Mouse (Mus musculus): ENCODE measurements around the gene Elk3.

The Elk3 gene

GRCm38 (mm10) chr10:93293621-93294020, 17.3 kb downstream of the Elk3 start:
- in situ Hi-C loops (cut with MboI) = no loop called here

GRCm38 (mm10) chr10:93291843-93292242, 19.1 kb downstream of the Elk3 start:
- in situ Hi-C loops (cut with MboI) = no loop called here

GRCm38 (mm10) chr10:93291352-93291751, 19.6 kb downstream of the Elk3 start:
- in situ Hi-C loops (cut with MboI) = no loop called here

- in situ Hi-C loops (cut with MboI) = no loop called here
Measured at GRCm38 (mm10) chr10:93289404-93289803, 21.5 kb downstream of the Elk3 start.

- in situ Hi-C loops (cut with MboI) = no loop called here
Measured at GRCm38 (mm10) chr10:93288336-93288735, 22.6 kb downstream of the Elk3 start.

- in situ Hi-C loops (cut with MboI) = no loop called here
Measured at GRCm38 (mm10) chr10:93287551-93288145, 23.3 kb downstream of the Elk3 start.

- in situ Hi-C loops (cut with MboI) = no loop called here
Measured at GRCm38 (mm10) chr10:93285489-93285888, 25.4 kb downstream of the Elk3 start.

GRCm38 (mm10) chr10:93283258-93283657, 27.7 kb downstream of the Elk3 start:
- in situ Hi-C loops (cut with MboI) = no loop called here

- in situ Hi-C loops (cut with MboI) = no loop called here
Measured at GRCm38 (mm10) chr10:93282526-93282964, 28.4 kb downstream of the Elk3 start.

GRCm38 (mm10) chr10:93281092-93281491, 29.8 kb downstream of the Elk3 start:
- in situ Hi-C loops (cut with MboI) = no loop called here

GRCm38 (mm10) chr10:93280586-93280985, 30.3 kb downstream of the Elk3 start:
- in situ Hi-C loops (cut with MboI) = no loop called here

- in situ Hi-C loops (cut with MboI) = no loop called here
Measured at GRCm38 (mm10) chr10:93279062-93279461, 31.9 kb downstream of the Elk3 start.

GRCm38 (mm10) chr10:93278361-93278760, 32.6 kb downstream of the Elk3 start:
- in situ Hi-C loops (cut with MboI) = no loop called here

- in situ Hi-C loops (cut with MboI) = no loop called here
Measured at GRCm38 (mm10) chr10:93276857-93277256, 34.1 kb downstream of the Elk3 start.

- in situ Hi-C loops (cut with MboI) = no loop called here
Measured at GRCm38 (mm10) chr10:93276349-93276763, 34.6 kb downstream of the Elk3 start.

- in situ Hi-C loops (cut with MboI) = no loop called here
Measured at GRCm38 (mm10) chr10:93275212-93276136, 35.5 kb downstream of the Elk3 start.

GRCm38 (mm10) chr10:93274277-93274696, 36.6 kb downstream of the Elk3 start:
- in situ Hi-C loops (cut with MboI) = no loop called here

GRCm38 (mm10) chr10:93272986-93273982, 37.7 kb downstream of the Elk3 start:
- in situ Hi-C loops (cut with MboI) = no loop called here

GRCm38 (mm10) chr10:93271831-93272230, 39.1 kb downstream of the Elk3 start:
- in situ Hi-C loops (cut with MboI) = no loop called here

- in situ Hi-C loops (cut with MboI) = no loop called here
Measured at GRCm38 (mm10) chr10:93270889-93271460, 40.0 kb downstream of the Elk3 start.

GRCm38 (mm10) chr10:93269744-93270143, 41.2 kb downstream of the Elk3 start:
- in situ Hi-C loops (cut with MboI) = no loop called here
